Mouse (Mus musculus): ENCODE results near the gene St3gal3. TPM values are rescaled to one million over a fixed set of nuclear protein-coding genes. Genes with fewer than 3 reads are reported as not detected.

Gene St3gal3
- polyA plus RNA-seq, 1 experiment from 2014 or later, result 6.2 TPM

DNA sequence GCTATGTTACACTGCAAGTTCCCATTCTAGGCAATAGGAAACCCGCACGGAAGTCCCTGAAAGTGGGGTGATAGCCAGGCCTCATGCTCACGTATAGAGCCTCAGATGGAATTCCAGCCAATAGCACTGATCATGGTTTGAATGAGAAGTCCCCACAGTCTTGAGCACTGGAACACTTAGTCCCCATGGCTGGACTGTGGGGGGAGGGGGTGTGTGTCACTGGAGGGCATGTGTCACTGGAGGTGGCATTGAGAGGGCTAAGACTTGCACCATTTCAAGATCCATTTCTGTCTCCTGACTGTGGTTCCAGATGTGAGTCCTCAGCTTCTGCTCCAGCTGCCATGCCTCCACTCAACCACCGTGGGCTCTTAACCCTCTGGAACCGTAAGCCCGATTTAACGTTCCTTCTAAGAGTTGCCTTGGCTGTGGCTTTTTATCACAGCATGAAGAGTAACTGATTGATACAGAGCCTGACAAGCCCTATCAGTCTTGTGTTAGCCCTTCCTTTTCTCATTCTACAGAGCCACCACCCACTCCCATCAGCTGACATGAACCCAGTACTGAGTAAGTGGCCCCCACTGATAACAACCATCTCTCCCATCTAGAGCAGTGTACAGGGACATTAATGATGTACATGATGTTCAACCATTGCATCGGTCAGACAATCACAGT is 91.2 kb downstream of the St3gal3 start:
- no peak for ATAC-seq (ENCODE audit: insufficient number of reproducible peaks, insufficient read depth, low FRiP score, low read depth)
- 0 out of 4 replicates have a peak overlapping the region, but pooled peaks of 1 of the 2 experiments have one; percentile 19 for H3K27ac ChIP-seq (replicated peaks in 1 of 2; ENCODE audit: control insufficient read depth in 1 of 2, insufficient read depth in 1 of 2, low read depth in 2 of 2, low read length in 2 of 2)
- H3K4me1 ChIP-seq (ENCODE audit: control insufficient read depth in 2 of 2, insufficient read depth in 2 of 2, low read length in 2 of 2), result peaks cover 3 to 11% of the 10 kb centered on the region in 2 experiments; a peak in 3 of 4 replicates
- WGBS, result 77% methylated on average over 8 of the region's 8 CpGs
- no peak overlapping the region for H3K4me3 ChIP-seq (ENCODE audit: control insufficient read depth in 1 of 2, insufficient read depth in 1 of 2, low read depth in 1 of 2, low read length in 2 of 2)
- no peaks in the 10 kb centered on the region for H3K36me3 ChIP-seq (ENCODE audit: control insufficient read depth, insufficient read depth, low read length)
- H3K4me2 ChIP-seq (ENCODE audit: low read length), result no peak overlapping the region
- H3K27me3 ChIP-seq (ENCODE audit: control insufficient read depth, insufficient read depth, low read length), result no peaks in the 10 kb centered on the region
- no peak overlapping the region for H3K9ac ChIP-seq (ENCODE audit: low read length)
- no peaks in the 10 kb centered on the region for H3K9me3 ChIP-seq (ENCODE audit: control insufficient read depth, low read length)

DNA sequence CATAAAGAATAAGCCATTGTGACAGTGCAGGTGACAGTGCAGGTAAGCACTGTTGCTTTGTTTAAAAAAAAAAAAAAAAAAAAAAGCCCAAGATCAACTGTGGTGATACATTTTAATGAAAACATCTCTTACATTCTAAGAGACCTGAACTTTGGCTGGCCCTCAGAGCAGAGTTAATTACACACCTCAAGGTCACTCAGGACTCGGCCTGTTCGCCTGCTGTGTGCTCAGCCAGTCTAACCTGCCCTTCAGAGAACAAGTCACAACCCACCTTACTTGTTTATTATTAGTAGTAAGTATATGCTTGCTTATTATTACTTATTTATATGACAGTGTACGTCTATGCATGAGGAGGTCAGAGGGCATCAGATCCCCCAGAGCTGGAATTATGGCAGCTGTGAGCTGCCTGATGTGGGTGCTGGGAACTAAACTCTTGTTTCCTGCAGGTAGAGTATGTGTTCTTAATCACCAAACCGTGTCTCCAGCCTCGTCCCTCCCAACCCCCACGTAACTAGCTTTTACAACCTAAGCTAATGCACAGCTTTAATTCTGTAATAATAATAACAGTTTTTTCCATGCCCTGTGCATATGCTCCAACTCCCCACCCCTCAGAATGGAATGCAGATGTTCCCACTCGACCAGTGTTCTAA is 91.9 kb downstream of the St3gal3 start:
- H3K4me1 ChIP-seq (ENCODE audit: control insufficient read depth in 2 of 2, insufficient read depth in 2 of 2, low read length in 2 of 2), result peaks cover 3 to 11% of the 10 kb centered on the region in 2 experiments; a peak in 3 of 4 replicates
- no peaks in the 10 kb centered on the region for H3K27me3 ChIP-seq (ENCODE audit: control insufficient read depth, insufficient read depth, low read length)
- ATAC-seq (ENCODE audit: insufficient number of reproducible peaks, insufficient read depth, low FRiP score, low read depth), result no peak
- H3K27ac ChIP-seq (replicated peaks in 1 of 2; ENCODE audit: control insufficient read depth in 1 of 2, insufficient read depth in 1 of 2, low read depth in 2 of 2, low read length in 2 of 2), result 0 out of 4 replicates have a peak overlapping the region, but pooled peaks of 1 of the 2 experiments have one; percentile 19
- no peak overlapping the region for H3K4me3 ChIP-seq (ENCODE audit: control insufficient read depth in 1 of 2, insufficient read depth in 1 of 2, low read depth in 1 of 2, low read length in 2 of 2)
- H3K9me3 ChIP-seq (ENCODE audit: control insufficient read depth, low read length), result no peaks in the 10 kb centered on the region
- 64% methylated on average over 7 of the region's 7 CpGs for WGBS
- no peak overlapping the region for H3K9ac ChIP-seq (ENCODE audit: low read length)
- no peaks in the 10 kb centered on the region for H3K36me3 ChIP-seq (ENCODE audit: control insufficient read depth, insufficient read depth, low read length)
- H3K4me2 ChIP-seq (ENCODE audit: low read length), result no peak overlapping the region

DNA sequence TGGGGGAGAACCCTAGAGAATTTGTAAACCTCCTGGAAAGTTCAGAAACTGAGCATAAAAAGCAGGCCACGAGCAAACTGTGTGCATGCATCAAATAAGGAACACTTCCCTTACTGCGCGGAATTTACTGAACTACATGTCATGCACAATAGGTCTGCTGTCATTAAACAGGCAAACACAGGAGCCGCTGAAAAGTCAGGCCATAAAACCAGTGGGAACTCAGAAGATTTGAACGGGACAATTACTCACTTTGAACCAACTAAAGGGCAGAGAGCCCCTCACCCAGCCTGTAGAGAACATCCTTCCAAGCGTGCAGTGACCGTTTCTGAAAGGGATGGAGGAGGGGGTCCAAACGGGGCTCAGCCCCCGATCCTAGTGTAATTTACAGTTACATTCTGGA is 93.6 kb downstream of the St3gal3 start:
- H3K4me2 ChIP-seq (ENCODE audit: low read length), result no peak overlapping the region
- H3K9ac ChIP-seq (ENCODE audit: low read length), result no peak overlapping the region
- no peak overlapping the region for H3K4me3 ChIP-seq (ENCODE audit: control insufficient read depth in 1 of 2, insufficient read depth in 1 of 2, low read depth in 1 of 2, low read length in 2 of 2)
- 88% methylated on average over 9 of the region's 9 CpGs for WGBS
- H3K9me3 ChIP-seq (ENCODE audit: control insufficient read depth, low read length), result no peaks in the 10 kb centered on the region
- no peak for ATAC-seq (ENCODE audit: insufficient number of reproducible peaks, insufficient read depth, low FRiP score, low read depth)
- H3K4me1 ChIP-seq (ENCODE audit: control insufficient read depth in 2 of 2, insufficient read depth in 2 of 2, low read length in 2 of 2), result peaks cover 3 to 11% of the 10 kb centered on the region in 2 experiments; a peak in 3 of 4 replicates
- H3K27me3 ChIP-seq (ENCODE audit: control insufficient read depth, insufficient read depth, low read length), result no peaks in the 10 kb centered on the region
- no peak overlapping the region for H3K27ac ChIP-seq (replicated peaks in 1 of 2; ENCODE audit: control insufficient read depth in 1 of 2, insufficient read depth in 1 of 2, low read depth in 2 of 2, low read length in 2 of 2)
- H3K36me3 ChIP-seq (ENCODE audit: control insufficient read depth, insufficient read depth, low read length), result no peaks in the 10 kb centered on the region

DNA sequence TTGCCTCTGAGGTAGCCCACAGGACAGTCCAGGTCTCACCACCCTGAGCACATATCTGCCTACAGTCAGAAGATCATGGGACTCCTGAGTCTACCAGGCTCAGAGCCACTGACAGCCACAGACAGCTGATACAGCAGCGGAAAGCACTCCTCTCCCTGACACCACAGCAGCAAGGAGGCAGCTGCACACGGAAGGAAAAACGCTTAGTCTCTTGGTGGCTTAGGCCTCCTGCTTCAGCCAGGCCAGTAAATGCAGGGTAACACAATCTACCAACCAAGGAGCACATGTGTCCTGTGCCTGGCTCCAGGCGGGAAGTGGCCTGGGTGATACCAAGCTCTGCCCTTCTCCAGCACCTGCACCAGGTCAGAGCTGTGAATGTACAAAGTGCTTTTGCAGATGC is 94.1 kb downstream of the St3gal3 start:
- Histone ChIP-seq H3K36me3 (ENCODE audit: control insufficient read depth, insufficient read depth, low read length) (no peaks in the 10 kb centered on the region), H3K9me3 (ENCODE audit: control insufficient read depth, low read length) (no peaks in the 10 kb centered on the region), H3K4me2 (ENCODE audit: low read length) (no peak overlapping the region), H3K4me3 (ENCODE audit: control insufficient read depth in 1 of 2, insufficient read depth in 1 of 2, low read depth in 1 of 2, low read length in 2 of 2) (no peak overlapping the region), H3K27me3 (ENCODE audit: control insufficient read depth, insufficient read depth, low read length) (no peaks in the 10 kb centered on the region), H3K9ac (ENCODE audit: low read length) (no peak overlapping the region), H3K4me1 (ENCODE audit: control insufficient read depth in 2 of 2, insufficient read depth in 2 of 2, low read length in 2 of 2) (peaks cover 3 to 11% of the 10 kb centered on the region in 2 experiments; a peak in 3 of 4 replicates), H3K27ac (replicated peaks in 1 of 2; ENCODE audit: control insufficient read depth in 1 of 2, insufficient read depth in 1 of 2, low read depth in 2 of 2, low read length in 2 of 2) (no peak overlapping the region)
- no peak for ATAC-seq (ENCODE audit: insufficient number of reproducible peaks, insufficient read depth, low FRiP score, low read depth)
- 54% methylated on average over 4 of the region's 4 CpGs for WGBS

DNA sequence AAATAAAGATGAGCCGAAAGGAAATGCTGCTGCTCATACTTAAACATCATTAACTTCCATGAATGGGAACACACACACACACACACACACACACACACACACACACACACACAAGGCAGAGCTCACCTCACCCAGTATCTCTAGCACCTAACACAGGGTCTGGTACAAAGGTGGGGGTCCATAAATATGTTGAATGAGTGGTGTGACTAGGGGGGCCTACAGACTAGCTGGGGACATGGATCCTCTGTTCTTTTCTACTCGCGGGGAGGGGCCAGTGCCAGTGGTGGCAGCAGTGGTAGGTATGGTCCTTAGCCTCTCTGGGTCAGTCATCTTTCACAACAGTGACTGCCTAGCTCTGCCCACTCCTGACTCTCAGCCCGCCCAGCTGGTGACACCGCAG is 94.8 kb downstream of the St3gal3 start:
- no peak overlapping the region for H3K9ac ChIP-seq (ENCODE audit: low read length)
- H3K4me1 ChIP-seq (ENCODE audit: control insufficient read depth in 2 of 2, insufficient read depth in 2 of 2, low read length in 2 of 2), result peaks cover 3 to 11% of the 10 kb centered on the region in 2 experiments; a peak in 3 of 4 replicates
- no peaks in the 10 kb centered on the region for H3K36me3 ChIP-seq (ENCODE audit: control insufficient read depth, insufficient read depth, low read length)
- ATAC-seq (ENCODE audit: insufficient number of reproducible peaks, insufficient read depth, low FRiP score, low read depth), result no peak
- no peak overlapping the region for H3K4me2 ChIP-seq (ENCODE audit: low read length)
- H3K27me3 ChIP-seq (ENCODE audit: control insufficient read depth, insufficient read depth, low read length), result no peaks in the 10 kb centered on the region
- WGBS, result 95% methylated on average over 5 of the region's 5 CpGs
- H3K9me3 ChIP-seq (ENCODE audit: control insufficient read depth, low read length), result no peaks in the 10 kb centered on the region
- H3K4me3 ChIP-seq (ENCODE audit: control insufficient read depth in 1 of 2, insufficient read depth in 1 of 2, low read depth in 1 of 2, low read length in 2 of 2), result no peak overlapping the region
- H3K27ac ChIP-seq (replicated peaks in 1 of 2; ENCODE audit: control insufficient read depth in 1 of 2, insufficient read depth in 1 of 2, low read depth in 2 of 2, low read length in 2 of 2), result no peak overlapping the region

DNA sequence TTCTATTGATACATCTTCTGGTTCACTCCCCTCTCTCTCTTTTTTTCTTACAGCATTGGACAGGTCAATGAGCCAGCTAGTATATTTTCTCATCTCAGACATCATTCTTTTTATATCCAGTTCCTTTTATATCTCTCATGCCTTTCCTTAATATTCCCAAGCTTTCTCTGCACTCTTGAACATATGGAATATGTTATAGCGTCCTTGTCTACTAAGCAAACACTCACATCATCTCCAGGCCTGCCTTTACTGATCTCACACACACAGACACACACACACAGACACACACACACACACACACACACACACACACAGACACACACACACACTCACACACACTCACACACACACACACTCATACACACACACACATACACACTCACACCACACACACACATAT is 96.7 kb downstream of the St3gal3 start:
- Histone ChIP-seq H3K4me3 (ENCODE audit: control insufficient read depth in 1 of 2, insufficient read depth in 1 of 2, low read depth in 1 of 2, low read length in 2 of 2) (no peak overlapping the region), H3K9me3 (ENCODE audit: control insufficient read depth, low read length) (no peaks in the 10 kb centered on the region), H3K27me3 (ENCODE audit: control insufficient read depth, insufficient read depth, low read length) (no peaks in the 10 kb centered on the region), H3K27ac (replicated peaks in 1 of 2; ENCODE audit: control insufficient read depth in 1 of 2, insufficient read depth in 1 of 2, low read depth in 2 of 2, low read length in 2 of 2) (no peak overlapping the region), H3K4me1 (ENCODE audit: control insufficient read depth in 2 of 2, insufficient read depth in 2 of 2, low read length in 2 of 2) (peaks cover 0 to 3% of the 10 kb centered on the region in 2 experiments; a peak in 2 of 4 replicates), H3K36me3 (ENCODE audit: control insufficient read depth, insufficient read depth, low read length) (no peaks in the 10 kb centered on the region), H3K4me2 (ENCODE audit: low read length) (no peak overlapping the region), H3K9ac (ENCODE audit: low read length) (no peak overlapping the region)
- ATAC-seq (ENCODE audit: insufficient number of reproducible peaks, insufficient read depth, low FRiP score, low read depth), result no peak
- WGBS, result 75% methylated on average over 1 of the region's 1 CpGs

DNA sequence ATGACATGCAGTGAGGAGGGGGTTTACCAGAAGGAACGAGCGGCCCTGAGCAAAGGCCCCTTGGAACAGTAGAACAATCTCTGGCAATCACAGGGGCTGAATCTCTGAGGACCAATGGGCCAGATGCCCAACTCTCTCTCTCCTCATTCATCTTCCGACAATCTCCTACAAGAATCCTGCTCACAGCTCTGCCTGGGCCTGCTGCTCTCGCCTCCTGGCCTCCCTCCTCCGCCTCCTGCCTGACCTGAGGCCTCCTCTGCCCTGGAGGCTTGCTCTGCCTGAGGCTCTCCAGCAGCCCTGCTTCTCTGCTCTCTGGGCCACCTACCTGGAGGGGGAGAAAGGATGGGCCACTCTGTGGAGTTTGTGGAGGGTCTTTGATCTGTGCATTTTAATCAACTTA is 97.3 kb downstream of the St3gal3 start:
- Histone ChIP-seq H3K9me3 (ENCODE audit: control insufficient read depth, low read length) (no peaks in the 10 kb centered on the region), H3K9ac (ENCODE audit: low read length) (no peak overlapping the region), H3K27me3 (ENCODE audit: control insufficient read depth, insufficient read depth, low read length) (no peaks in the 10 kb centered on the region), H3K36me3 (ENCODE audit: control insufficient read depth, insufficient read depth, low read length) (no peaks in the 10 kb centered on the region), H3K4me3 (ENCODE audit: control insufficient read depth in 1 of 2, insufficient read depth in 1 of 2, low read depth in 1 of 2, low read length in 2 of 2) (no peak overlapping the region), H3K4me2 (ENCODE audit: low read length) (no peak overlapping the region), H3K4me1 (ENCODE audit: control insufficient read depth in 2 of 2, insufficient read depth in 2 of 2, low read length in 2 of 2) (no peaks in the 10 kb centered on the region), H3K27ac (replicated peaks in 1 of 2; ENCODE audit: control insufficient read depth in 1 of 2, insufficient read depth in 1 of 2, low read depth in 2 of 2, low read length in 2 of 2) (peak overlapping the region in 1 of 2 experiments; percentile 33; a peak in 1 of 4 replicates)
- WGBS, result 70% methylated on average over 5 of the region's 5 CpGs
- no peak for ATAC-seq (ENCODE audit: insufficient number of reproducible peaks, insufficient read depth, low FRiP score, low read depth)

Measured in heart, embryonic 14.5 days (tissue).